Mouse (Mus musculus): ENCODE data around the gene Iqcb1. TPM values are rescaled to one million over a fixed set of nuclear protein-coding genes. Genes with fewer than 3 reads are reported as not detected.
"Not testable (repeated sequence)": the region's sequence is repeated elsewhere in the genome, so short reads cannot be mapped to it uniquely, and the experiment has no call there.

Iqcb1 gene
- polyA plus RNA-seq, 1 experiment from 2014 or later: 66.2 TPM

DNA sequence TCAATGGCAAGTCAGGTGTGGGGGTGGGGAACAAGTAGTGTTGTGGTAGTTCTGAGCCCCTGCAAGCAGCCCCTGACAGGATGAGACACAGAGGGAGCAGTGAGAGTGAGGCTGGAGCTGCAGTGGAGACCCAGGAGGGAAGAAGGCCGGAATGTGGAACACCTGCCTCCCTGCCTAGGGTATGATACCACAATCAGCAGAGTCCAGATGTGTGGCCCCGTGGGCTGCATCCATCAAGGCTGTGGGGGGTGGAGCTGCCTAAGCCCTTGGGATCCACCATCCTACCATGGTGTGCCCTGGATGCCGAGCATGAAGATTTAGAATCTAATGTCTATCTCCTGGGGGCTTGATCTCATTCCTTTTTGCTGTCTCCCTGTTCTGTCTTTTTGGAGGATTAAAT is 14.5 kb upstream of the Iqcb1 start:
- 61% methylated on average over 3 of the region's 3 CpGs for WGBS
- ATAC-seq (ENCODE audit: insufficient read depth, low FRiP score, low TSS enrichment) (no peak), DNase-seq (ENCODE audit: low spot score) (no peak)
- Histone ChIP-seq H3K9ac (ENCODE audit: low read length) (no peak overlapping the region), H3K27me3 (ENCODE audit: control insufficient read depth, insufficient read depth, low read length) (no peaks in the 10 kb centered on the region), H3K27ac (ENCODE audit: low read depth, low read length) (no peak overlapping the region), H3K9me3 (ENCODE audit: control insufficient read depth, low read length) (no peaks in the 10 kb centered on the region), H3K4me2 (ENCODE audit: low read depth) (no peak overlapping the region), H3K4me1 (ENCODE audit: control insufficient read depth, insufficient read depth, low read length) (no peaks in the 10 kb centered on the region), H3K36me3 (ENCODE audit: control insufficient read depth, insufficient read depth, low read length) (no peaks in the 10 kb centered on the region), H3K4me3 (ENCODE audit: low read depth, low read length) (no peak overlapping the region)

DNA sequence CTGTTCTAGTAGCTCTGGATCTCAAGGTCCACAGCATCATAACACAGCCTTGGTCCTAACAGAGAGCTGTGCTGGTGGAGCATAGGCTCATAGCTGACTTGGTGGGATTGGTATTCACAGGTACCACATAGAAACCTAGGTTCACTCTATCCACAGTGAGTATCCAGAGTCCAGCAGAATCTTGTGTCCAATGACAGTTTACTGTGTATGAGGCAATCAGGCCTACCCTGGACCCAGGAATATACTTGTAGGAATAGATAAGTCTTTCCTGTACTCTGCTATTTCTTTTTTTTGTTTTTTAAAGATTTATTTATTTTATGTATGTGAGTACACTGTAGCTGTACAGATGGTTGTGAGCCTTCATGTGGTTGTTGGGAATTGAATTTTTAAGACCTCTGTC is 11.3 kb upstream of the Iqcb1 start:
- DNase-seq (ENCODE audit: low spot score): no peak
- H3K27ac ChIP-seq (ENCODE audit: low read depth, low read length): no peak overlapping the region
- H3K27me3 ChIP-seq (ENCODE audit: control insufficient read depth, insufficient read depth, low read length): no peaks in the 10 kb centered on the region
- peak; percentile 41; the same call in 1 of the 2 replicates for ATAC-seq (ENCODE audit: insufficient read depth, low FRiP score, low TSS enrichment)
- H3K9me3 ChIP-seq (ENCODE audit: control insufficient read depth, low read length): no peaks in the 10 kb centered on the region
- no peak overlapping the region for H3K9ac ChIP-seq (ENCODE audit: low read length)
- no peak overlapping the region for H3K4me3 ChIP-seq (ENCODE audit: low read depth, low read length)
- H3K36me3 ChIP-seq (ENCODE audit: control insufficient read depth, insufficient read depth, low read length): no peaks in the 10 kb centered on the region
- no peak overlapping the region for H3K4me2 ChIP-seq (ENCODE audit: low read depth)
- H3K4me1 ChIP-seq (ENCODE audit: control insufficient read depth, insufficient read depth, low read length): no peaks in the 10 kb centered on the region

DNA sequence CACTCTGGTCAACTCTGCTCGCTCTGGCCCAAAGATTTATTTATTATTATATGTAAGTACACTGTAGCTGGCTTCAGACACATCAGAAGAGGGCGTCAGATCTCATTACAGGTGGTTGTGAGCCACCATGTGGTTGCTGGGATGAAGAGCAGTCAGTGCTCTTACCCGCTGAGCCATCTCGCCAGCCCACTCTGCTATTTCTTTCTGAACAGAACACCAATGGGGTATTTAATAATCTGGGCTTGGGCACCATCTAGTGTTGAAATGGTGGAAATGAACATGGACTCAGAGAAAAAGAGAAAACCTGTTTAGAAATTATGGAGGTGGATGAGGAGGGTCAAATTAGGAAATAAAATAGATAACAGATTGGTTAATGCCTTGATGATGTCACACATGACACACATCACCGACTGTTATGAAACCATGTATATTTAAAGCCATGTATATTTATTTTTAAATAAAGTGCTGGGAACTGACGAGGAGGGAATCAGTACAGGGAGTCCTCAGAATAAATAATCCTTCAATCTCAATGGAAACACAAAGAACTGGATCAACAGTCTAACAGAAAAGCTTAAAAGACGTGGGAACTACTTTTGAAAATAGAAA is 10.8 kb upstream of the Iqcb1 start:
- ATAC-seq (ENCODE audit: insufficient read depth, low FRiP score, low TSS enrichment): peak; percentile 81
- 21% methylated on average over 7 of the region's 7 CpGs for WGBS
- no peak overlapping the region for H3K9ac ChIP-seq (ENCODE audit: low read length)

DNA sequence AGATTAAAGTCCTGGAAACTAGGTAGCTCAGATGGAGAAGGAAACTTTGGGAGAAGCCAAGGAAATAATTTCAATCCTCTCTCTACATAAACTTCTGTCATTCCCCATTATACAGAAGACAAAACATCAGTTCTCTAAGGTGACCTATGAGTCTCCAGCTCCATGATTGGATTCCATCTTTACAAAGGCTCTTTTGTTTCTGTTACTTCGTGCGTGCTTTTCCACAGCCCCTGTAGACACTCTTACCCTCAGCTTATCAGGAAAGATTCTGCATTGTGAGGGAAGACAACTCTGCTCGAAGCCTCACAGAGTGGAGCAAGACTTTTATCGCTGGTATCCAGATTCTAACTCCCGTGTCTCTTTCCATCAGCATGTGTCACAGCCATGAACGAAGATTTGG is 8.2 kb upstream of the Iqcb1 start:
- DNase-seq (ENCODE audit: low spot score): no peak
- Histone ChIP-seq H3K9ac (ENCODE audit: low read length) (no peak overlapping the region), H3K4me2 (ENCODE audit: low read depth) (no peak overlapping the region), H3K4me1 (ENCODE audit: control insufficient read depth, insufficient read depth, low read length) (no peaks in the 10 kb centered on the region), H3K27me3 (ENCODE audit: control insufficient read depth, insufficient read depth, low read length) (no peaks in the 10 kb centered on the region), H3K36me3 (ENCODE audit: control insufficient read depth, insufficient read depth, low read length) (no peaks in the 10 kb centered on the region), H3K27ac (ENCODE audit: low read depth, low read length) (no peak overlapping the region), H3K4me3 (ENCODE audit: low read depth, low read length) (no peak overlapping the region), H3K9me3 (ENCODE audit: control insufficient read depth, low read length) (no peaks in the 10 kb centered on the region)
- 84% methylated on average over 6 of the region's 6 CpGs for WGBS
- ATAC-seq (ENCODE audit: insufficient read depth, low FRiP score, low TSS enrichment): no peak

More for the DNA sequence above, 10.8 kb upstream of the Iqcb1 start:
- Histone ChIP-seq H3K27ac (ENCODE audit: low read depth, low read length) (no peak overlapping the region), H3K36me3 (ENCODE audit: control insufficient read depth, insufficient read depth, low read length) (no peaks in the 10 kb centered on the region), H3K9me3 (ENCODE audit: control insufficient read depth, low read length) (no peaks in the 10 kb centered on the region), H3K4me1 (ENCODE audit: control insufficient read depth, insufficient read depth, low read length) (no peaks in the 10 kb centered on the region), H3K4me2 (ENCODE audit: low read depth) (no peak overlapping the region), H3K27me3 (ENCODE audit: control insufficient read depth, insufficient read depth, low read length) (no peaks in the 10 kb centered on the region), H3K4me3 (ENCODE audit: low read depth, low read length) (no peak overlapping the region)
- peak; percentile 74 for DNase-seq (ENCODE audit: low spot score)

DNA sequence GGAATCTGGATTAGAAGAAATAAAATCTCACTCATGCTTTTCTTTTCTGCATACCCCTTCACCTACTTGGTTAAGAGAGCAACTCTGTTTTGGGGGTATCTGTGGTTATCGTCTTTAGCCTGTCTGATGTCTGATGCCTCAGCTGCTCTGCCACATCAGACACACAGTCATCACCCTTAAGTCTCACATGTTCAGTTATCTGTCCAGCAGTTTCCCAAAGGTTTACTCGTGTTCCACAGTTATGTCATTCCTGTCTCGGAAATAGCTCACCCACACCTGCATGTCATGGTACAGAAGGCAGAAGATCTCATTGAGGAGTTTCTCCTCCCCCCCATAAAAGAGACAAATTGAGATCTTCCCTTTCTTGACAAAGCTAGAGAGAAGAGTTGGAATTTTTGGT is 7.4 kb upstream of the Iqcb1 start:
- no peaks in the 10 kb centered on the region for H3K4me1 ChIP-seq (ENCODE audit: control insufficient read depth, insufficient read depth, low read length)
- 84% methylated on average over 3 of the region's 3 CpGs for WGBS
- ATAC-seq (ENCODE audit: insufficient read depth, low FRiP score, low TSS enrichment): no peak
- H3K4me3 ChIP-seq (ENCODE audit: low read depth, low read length): no peak overlapping the region
- no peak overlapping the region for H3K27ac ChIP-seq (ENCODE audit: low read depth, low read length)
- no peaks in the 10 kb centered on the region for H3K27me3 ChIP-seq (ENCODE audit: control insufficient read depth, insufficient read depth, low read length)
- H3K9ac ChIP-seq (ENCODE audit: low read length): no peak overlapping the region
- H3K9me3 ChIP-seq (ENCODE audit: control insufficient read depth, low read length): no peaks in the 10 kb centered on the region
- H3K36me3 ChIP-seq (ENCODE audit: control insufficient read depth, insufficient read depth, low read length): no peaks in the 10 kb centered on the region
- no peak for DNase-seq (ENCODE audit: low spot score)
- H3K4me2 ChIP-seq (ENCODE audit: low read depth): no peak overlapping the region

DNA sequence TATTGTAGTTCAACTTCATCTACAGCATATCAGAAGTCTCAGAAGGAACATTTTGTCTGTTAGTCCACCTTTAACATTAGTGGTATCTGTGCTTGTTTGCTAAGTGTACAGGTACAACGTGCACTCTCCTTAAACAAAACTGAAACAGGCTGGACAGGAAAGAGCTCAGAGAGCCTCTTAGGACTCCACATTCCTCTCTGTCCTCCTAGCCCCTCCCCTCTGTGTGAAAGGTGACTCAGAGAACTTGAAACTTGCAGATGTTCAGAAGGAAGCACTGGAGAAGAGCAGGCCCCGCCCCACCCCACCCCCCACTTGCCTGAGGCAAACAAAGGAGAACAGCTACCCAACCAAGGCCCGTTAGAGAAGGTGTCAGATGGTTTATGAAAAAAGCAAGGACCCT is 6.7 kb upstream of the Iqcb1 start:
- H3K36me3 ChIP-seq (ENCODE audit: control insufficient read depth, insufficient read depth, low read length): no peaks in the 10 kb centered on the region
- H3K27ac ChIP-seq (ENCODE audit: low read depth, low read length): no peak overlapping the region
- 13% methylated on average over 3 of the region's 3 CpGs for WGBS
- H3K4me3 ChIP-seq (ENCODE audit: low read depth, low read length): no peak overlapping the region
- H3K4me2 ChIP-seq (ENCODE audit: low read depth): no peak overlapping the region
- no peaks in the 10 kb centered on the region for H3K27me3 ChIP-seq (ENCODE audit: control insufficient read depth, insufficient read depth, low read length)
- no peak for DNase-seq (ENCODE audit: low spot score)
- no peaks in the 10 kb centered on the region for H3K9me3 ChIP-seq (ENCODE audit: control insufficient read depth, low read length)
- no peak for ATAC-seq (ENCODE audit: insufficient read depth, low FRiP score, low TSS enrichment)
- no peaks in the 10 kb centered on the region for H3K4me1 ChIP-seq (ENCODE audit: control insufficient read depth, insufficient read depth, low read length)
- H3K9ac ChIP-seq (ENCODE audit: low read length): no peak overlapping the region

DNA sequence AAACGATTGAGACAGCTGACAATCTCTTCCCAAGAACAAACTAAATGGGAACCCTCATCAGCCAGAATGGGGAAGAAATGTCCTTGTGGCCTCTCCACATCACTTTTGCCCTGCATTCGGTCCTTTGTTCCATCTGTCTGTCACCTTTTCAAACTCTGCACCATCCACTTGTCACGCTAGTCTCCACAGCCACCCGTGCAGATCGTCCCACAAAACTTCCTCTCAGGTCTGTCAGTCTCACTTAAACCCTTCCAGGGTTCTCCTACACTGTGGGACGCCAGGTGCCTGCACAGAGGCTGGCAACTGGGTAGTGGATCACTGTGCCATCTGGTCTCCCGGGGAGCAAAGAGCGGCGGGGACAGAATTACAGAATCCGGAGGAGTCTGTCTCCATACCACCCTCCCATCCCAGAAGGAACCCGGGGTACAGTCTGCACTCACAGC is 553 bp upstream of the Iqcb1 start:
- H3K36me3 ChIP-seq (ENCODE audit: control insufficient read depth, insufficient read depth, low read length): no peaks in the 10 kb centered on the region
- H3K4me3 ChIP-seq (ENCODE audit: low read depth, low read length): peak overlapping the region; percentile 73
- no peak overlapping the region for H3K27ac ChIP-seq (ENCODE audit: low read depth, low read length)
- DNase-seq (ENCODE audit: low spot score) (no peak), ATAC-seq (ENCODE audit: insufficient read depth, low FRiP score, low TSS enrichment) (peak; percentile 40; the same call in 1 of the 2 replicates)
- 0 out of 2 replicates have a peak, but pooled peaks cover 2% of the 10 kb centered on the region for H3K27me3 ChIP-seq (ENCODE audit: control insufficient read depth, insufficient read depth, low read length)
- H3K9ac ChIP-seq (ENCODE audit: low read length): no peak overlapping the region; the same call in 1 of the 2 replicates
- H3K9me3 ChIP-seq (ENCODE audit: control insufficient read depth, low read length): no peaks in the 10 kb centered on the region
- 5% methylated on average over 11 of the region's 11 CpGs for WGBS
- H3K4me2 ChIP-seq (ENCODE audit: low read depth): peak overlapping the region; percentile 57
- H3K4me1 ChIP-seq (ENCODE audit: control insufficient read depth, insufficient read depth, low read length): no peaks in the 10 kb centered on the region; the same call in 1 of the 2 replicates

DNA sequence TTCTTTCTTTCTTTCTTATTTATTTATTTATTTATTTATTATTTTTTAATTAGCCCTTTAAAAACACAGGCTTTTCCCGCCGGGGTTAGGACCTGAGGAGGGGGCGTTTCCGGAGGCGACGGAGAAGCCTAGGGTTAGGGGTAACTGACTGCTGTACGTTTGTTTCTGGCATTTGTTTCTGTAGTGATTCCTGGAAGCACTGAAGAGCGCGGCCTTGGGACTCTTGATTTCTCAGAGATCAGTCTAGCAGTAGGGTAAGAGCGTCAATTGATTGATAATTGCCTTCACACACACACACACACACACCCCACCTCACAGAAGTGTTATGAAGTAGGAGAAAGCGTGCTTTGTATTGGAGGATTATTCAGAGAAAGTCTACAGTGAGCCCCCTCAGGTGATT is 635 bp downstream of the Iqcb1 start:
- Histone ChIP-seq H3K36me3 (ENCODE audit: control insufficient read depth, insufficient read depth, low read length) (no peaks in the 10 kb centered on the region), H3K27me3 (ENCODE audit: control insufficient read depth, insufficient read depth, low read length) (0 out of 2 replicates have a peak, but pooled peaks cover 2% of the 10 kb centered on the region), H3K4me2 (ENCODE audit: low read depth) (peak overlapping the region; percentile 57), H3K9me3 (ENCODE audit: control insufficient read depth, low read length) (no peaks in the 10 kb centered on the region), H3K9ac (ENCODE audit: low read length) (peak overlapping the region; percentile 81), H3K27ac (ENCODE audit: low read depth, low read length) (no peak overlapping the region), H3K4me3 (ENCODE audit: low read depth, low read length) (peak overlapping the region; percentile 73), H3K4me1 (ENCODE audit: control insufficient read depth, insufficient read depth, low read length) (no peaks in the 10 kb centered on the region; the same call in 1 of the 2 replicates)
- WGBS: 6% methylated on average over 11 of the region's 11 CpGs
- ATAC-seq (ENCODE audit: insufficient read depth, low FRiP score, low TSS enrichment) (peak; percentile 29), DNase-seq (ENCODE audit: low spot score) (no peak)

DNA sequence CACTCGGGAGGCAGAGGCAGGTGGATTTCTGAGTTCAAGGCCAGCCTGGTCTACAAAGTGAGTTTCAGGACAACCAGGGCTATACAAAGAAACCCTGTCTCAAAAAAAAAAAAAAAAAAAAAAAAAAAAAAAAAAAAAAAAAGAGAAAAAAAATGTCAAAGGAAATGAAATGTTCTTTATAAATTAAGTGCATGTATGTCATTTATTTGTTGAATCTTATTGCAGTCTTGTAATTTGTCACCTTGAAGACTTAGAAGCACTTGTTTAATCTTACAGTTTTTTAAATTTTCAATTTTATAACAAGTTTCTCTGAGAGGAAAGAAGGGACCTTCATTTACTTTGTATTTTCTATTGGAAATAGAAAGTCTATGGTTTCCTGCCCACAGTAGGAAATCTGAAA is 18.7 kb downstream of the Iqcb1 start:
- not testable (repeated sequence) for H3K4me2 ChIP-seq (ENCODE audit: low read depth); H3K36me3 ChIP-seq (ENCODE audit: control insufficient read depth, insufficient read depth, low read length); H3K4me1 ChIP-seq (ENCODE audit: control insufficient read depth, insufficient read depth, low read length); H3K27me3 ChIP-seq (ENCODE audit: control insufficient read depth, insufficient read depth, low read length); H3K4me3 ChIP-seq (ENCODE audit: low read depth, low read length); H3K27ac ChIP-seq (ENCODE audit: low read depth, low read length); ATAC-seq (ENCODE audit: insufficient read depth, low FRiP score, low TSS enrichment); DNase-seq (ENCODE audit: low spot score); H3K9me3 ChIP-seq (ENCODE audit: control insufficient read depth, low read length); H3K9ac ChIP-seq (ENCODE audit: low read length)
- WGBS: 92% methylated on average over 1 of the region's 1 CpGs

Data from neural tube, embryonic 11.5 days (tissue).